Mouse (Mus musculus) limb, embryonic 11.5 days (tissue): ENCODE measurements around the gene Pex5l. TPM values are rescaled to one million over a fixed set of nuclear protein-coding genes. Genes with fewer than 3 reads are reported as not detected.

Experiments
- ATAC-seq: fragments of 200-750 bp; cut with Nextera tagmentation; 2 replicates; pipeline ENCODE4 v1.8.0; 2017; ENCODE audit warnings: low read depth; ENCODE audit not compliant: insufficient number of reproducible peaks, low FRiP score, low TSS enrichment
- DNase-seq: peaks from one replicate; pipeline ENCODE4 v3.0.0-alpha.2; 2015; ENCODE audit warnings: low spot score
- H3K27ac ChIP-seq: fragments of 300-500 bp; sonication (generic); replicated peaks from 2 replicates; pipeline ENCODE4 v1.5.1; 2014; ENCODE audit warnings: low read depth, mild to moderate bottlenecking, low read length
- H3K27me3 ChIP-seq: fragments of 300-500 bp; sonication (generic); 2 replicates; pipeline ENCODE4 v1.6.1; 2014; ENCODE audit warnings: mild to moderate bottlenecking, low read length, mixed read lengths; ENCODE audit not compliant: control insufficient read depth, insufficient read depth
- H3K36me3 ChIP-seq: fragments of 300-500 bp; sonication (generic); 2 replicates; pipeline ENCODE4 v1.6.1; 2014; ENCODE audit warnings: mild to moderate bottlenecking, low read length, moderate library complexity, mixed read lengths; ENCODE audit not compliant: control insufficient read depth, insufficient read depth
- H3K4me1 ChIP-seq: fragments of 300-500 bp; sonication (generic); 2 replicates; pipeline ENCODE4 v1.6.1; 2014; ENCODE audit warnings: low read length, mixed read lengths; ENCODE audit not compliant: control insufficient read depth, insufficient read depth
- H3K4me2 ChIP-seq: fragments of 300-500 bp; sonication (generic); 2 replicates; pipeline ENCODE4 v1.6.1; 2014; ENCODE audit warnings: low read depth, mild to moderate bottlenecking, moderate library complexity; ENCODE audit not compliant: severe bottlenecking
- H3K4me3 ChIP-seq: fragments of 300-500 bp; sonication (generic); 2 replicates; pipeline ENCODE4 v1.5.1; 2014; ENCODE audit warnings: low read depth, low read length
- H3K9ac ChIP-seq: fragments of 300-500 bp; sonication (generic); 2 replicates; pipeline ENCODE4 v1.6.1; 2014; ENCODE audit warnings: mild to moderate bottlenecking, low read length
- H3K9me3 ChIP-seq: fragments of 300-500 bp; sonication (generic); 2 replicates; pipeline ENCODE4 v1.6.1; 2016; ENCODE audit warnings: low read length; ENCODE audit not compliant: control insufficient read depth
- WGBS: fragments of 180-500 bp; shearing (Covaris S2); extraction: QIAGEN DNeasy Blood & Tissue Kit; methylation state at CpG from one replicate; pipeline ENCODE4 v1.1.7; 2014; 5-methylcytosine and 5-hydroxymethylcytosine counted together
- polyA plus RNA-seq: library from polyadenylated mRNA; unstranded; fragments of >200 nt; fragmentation: Nextera tagmentation; extraction: Ambion mirVana; gene quantifications from 2 replicates; pipeline ENCODE4 v1.2.1, GENCODE M21; 2014

Gene Pex5l
- polyA plus RNA-seq, 1 experiment from 2014 or later: 0.13 TPM

GRCm38 (mm10) chr3:33060343-33060937 lies 82.6 kb downstream of the Pex5l start:
- DNase-seq: no peak
- Histone ChIP-seq H3K36me3 (no peaks in the 10 kb centered on the region), H3K9ac (no peak overlapping the region), H3K4me1 (no peaks in the 10 kb centered on the region), H3K27me3 (no peaks in the 10 kb centered on the region), H3K4me3 (no peak overlapping the region), H3K9me3 (no peaks in the 10 kb centered on the region), H3K27ac (no peak overlapping the region), H3K4me2 (no peak overlapping the region)
- 63% methylated on average over 7 of the region's 7 CpGs for WGBS
- ATAC-seq: no peak

GRCm38 (mm10) chr3:33048304-33048703 lies 94.7 kb downstream of the Pex5l start:
- Histone ChIP-seq H3K27me3 (no peaks in the 10 kb centered on the region), H3K4me3 (no peak overlapping the region), H3K4me2 (no peak overlapping the region), H3K4me1 (no peaks in the 10 kb centered on the region), H3K9me3 (no peaks in the 10 kb centered on the region), H3K27ac (no peak overlapping the region), H3K9ac (no peak overlapping the region), H3K36me3 (no peaks in the 10 kb centered on the region)
- WGBS: 73% methylated on average over 5 of the region's 5 CpGs
- ATAC-seq (no peak), DNase-seq (no peak)

GRCm38 (mm10) chr3:33044799-33045106 lies 98.3 kb downstream of the Pex5l start:
- ATAC-seq (no peak), DNase-seq (no peak)
- no peak overlapping the region for H3K4me2 ChIP-seq

DNA sequence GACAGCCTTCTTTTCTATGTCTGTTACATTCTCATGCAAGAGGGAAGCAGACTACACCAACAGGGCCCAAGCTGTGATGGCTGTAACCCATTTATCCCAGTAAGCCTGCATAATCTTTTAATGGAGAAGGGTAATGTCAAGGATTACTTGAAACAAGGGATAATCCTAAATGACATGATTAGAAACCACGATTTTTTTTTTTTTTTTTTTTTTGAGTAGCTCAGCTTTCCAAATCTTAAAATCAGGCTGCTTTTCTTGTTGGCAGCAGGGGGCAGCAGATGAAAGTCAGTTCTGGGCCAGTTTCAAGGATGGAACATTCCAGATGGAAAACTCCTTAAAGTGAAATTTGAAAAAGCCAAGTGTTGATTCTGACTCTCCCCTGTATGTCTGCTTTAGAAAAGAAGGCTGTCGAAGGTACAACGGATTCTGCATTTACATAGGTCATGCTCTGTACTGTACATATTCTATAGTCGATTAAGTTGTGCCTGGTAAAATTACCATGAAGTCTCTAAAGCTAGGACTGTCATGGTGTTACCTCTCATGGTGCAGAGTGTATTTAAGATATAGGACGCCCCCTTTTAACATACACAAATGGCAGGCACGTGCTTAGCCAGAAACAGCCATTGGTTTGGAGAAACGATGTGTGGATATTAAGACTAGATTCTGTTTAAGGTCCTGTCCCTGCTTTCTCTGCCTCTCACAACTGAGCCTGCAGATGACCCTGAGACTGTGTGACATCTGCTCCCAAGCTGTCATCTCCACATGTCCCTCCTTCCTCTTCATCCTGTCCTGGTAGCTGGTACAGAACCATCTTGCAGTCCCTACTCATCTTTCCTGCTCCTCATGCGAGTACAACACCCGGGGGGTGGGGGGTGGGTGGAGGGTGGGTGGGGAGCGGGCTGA lies 98.9 kb downstream of the Pex5l start:
- Histone ChIP-seq H3K4me2 (no peak overlapping the region), H3K4me3 (no peak overlapping the region), H3K27me3 (no peaks in the 10 kb centered on the region), H3K4me1 (no peaks in the 10 kb centered on the region), H3K36me3 (no peaks in the 10 kb centered on the region), H3K9ac (no peak overlapping the region), H3K27ac (no peak overlapping the region), H3K9me3 (no peaks in the 10 kb centered on the region)
- ATAC-seq (no peak), DNase-seq (peak; percentile 26)
- WGBS: 70% methylated on average over 10 of the region's 10 CpGs

More at GRCm38 (mm10) chr3:33044799-33045106, 98.3 kb downstream of the Pex5l start:
- H3K9ac ChIP-seq: no peak overlapping the region
- no peak overlapping the region for H3K4me3 ChIP-seq
- no peak overlapping the region for H3K27ac ChIP-seq
- H3K4me1 ChIP-seq: no peaks in the 10 kb centered on the region
- WGBS: 81% methylated on average over 6 of the region's 6 CpGs
- no peaks in the 10 kb centered on the region for H3K9me3 ChIP-seq
- H3K27me3 ChIP-seq: no peaks in the 10 kb centered on the region
- no peaks in the 10 kb centered on the region for H3K36me3 ChIP-seq

- DNase-seq (no peak), ATAC-seq (no peak)
- Histone ChIP-seq H3K4me1 (no peaks in the 10 kb centered on the region), H3K27ac (no peak overlapping the region), H3K9ac (no peak overlapping the region), H3K4me2 (no peak overlapping the region), H3K36me3 (no peaks in the 10 kb centered on the region), H3K27me3 (no peaks in the 10 kb centered on the region), H3K4me3 (no peak overlapping the region), H3K9me3 (no peaks in the 10 kb centered on the region)
- WGBS: 57% methylated on average over 5 of the region's 5 CpGs
Measured at GRCm38 (mm10) chr3:33024566-33024965, 118.5 kb downstream of the Pex5l start.

DNA sequence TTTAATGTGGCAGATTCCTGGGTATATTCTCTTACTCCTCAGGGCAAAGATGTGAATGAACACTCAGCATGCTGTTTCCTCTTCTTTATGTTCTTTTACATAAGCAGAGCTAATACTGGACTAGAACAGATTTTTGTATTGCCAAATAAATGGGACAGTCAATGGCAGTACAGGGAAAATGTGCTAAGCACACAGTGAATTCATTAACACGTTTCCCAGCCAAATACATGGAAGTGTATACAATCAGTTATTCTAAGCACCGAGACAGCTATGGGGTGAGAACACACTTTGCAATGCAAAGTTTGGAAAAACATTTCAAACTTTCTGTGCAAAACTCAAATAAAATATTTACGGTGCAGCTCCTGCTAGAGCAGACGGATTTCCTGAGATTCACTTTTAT lies 139.1 kb downstream of the Pex5l start:
- Histone ChIP-seq H3K9me3 (no peaks in the 10 kb centered on the region), H3K4me1 (no peaks in the 10 kb centered on the region), H3K4me3 (no peak overlapping the region), H3K9ac (no peak overlapping the region), H3K4me2 (no peak overlapping the region), H3K27ac (no peak overlapping the region), H3K27me3 (no peaks in the 10 kb centered on the region), H3K36me3 (no peaks in the 10 kb centered on the region)
- WGBS: 61% methylated on average over 4 of the region's 4 CpGs
- DNase-seq: no peak
- no peak for ATAC-seq

GRCm38 (mm10) chr3:33001769-33002168 lies 141.3 kb downstream of the Pex5l start:
- H3K36me3 ChIP-seq: no peaks in the 10 kb centered on the region
- no peaks in the 10 kb centered on the region for H3K27me3 ChIP-seq
- WGBS: 82% methylated on average over 3 of the region's 3 CpGs
- H3K4me1 ChIP-seq: no peaks in the 10 kb centered on the region
- no peak overlapping the region for H3K4me3 ChIP-seq
- no peak for ATAC-seq
- H3K27ac ChIP-seq: no peak overlapping the region
- no peak overlapping the region for H3K4me2 ChIP-seq
- no peak for DNase-seq
- no peaks in the 10 kb centered on the region for H3K9me3 ChIP-seq
- H3K9ac ChIP-seq: no peak overlapping the region

DNA sequence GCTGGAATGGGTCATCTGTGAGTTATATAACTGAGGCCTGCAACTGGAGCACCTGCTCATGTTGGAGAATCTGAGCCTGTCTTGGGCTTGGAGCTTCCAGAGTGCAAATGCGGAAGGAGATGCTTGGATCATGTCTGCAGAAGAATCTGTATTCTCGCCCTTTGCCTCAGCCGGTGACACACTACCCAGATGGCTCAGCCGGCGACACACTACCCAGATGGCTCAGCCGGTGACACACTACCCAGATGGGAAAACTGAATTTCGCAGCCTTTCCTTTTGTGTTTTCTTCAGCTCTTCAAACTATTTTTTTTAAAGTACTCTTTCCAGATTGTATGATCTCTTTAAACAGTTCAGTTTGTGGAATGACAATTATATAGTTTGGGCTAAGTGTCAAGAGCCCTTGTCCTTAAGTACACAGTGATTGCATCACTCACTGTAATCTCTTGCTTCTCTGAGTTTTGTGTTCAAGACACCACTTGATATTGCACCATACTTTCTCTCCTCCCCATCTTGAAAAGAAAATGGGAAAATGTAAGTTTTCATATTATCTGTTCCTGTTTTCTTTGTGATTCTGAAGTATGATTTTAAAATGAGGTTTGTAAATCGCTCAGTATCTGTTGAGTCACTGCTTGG lies 142.5 kb downstream of the Pex5l start:
- no peaks in the 10 kb centered on the region for H3K9me3 ChIP-seq
- WGBS: 94% methylated on average over 8 of the region's 8 CpGs
- H3K27ac ChIP-seq: no peak overlapping the region
- H3K9ac ChIP-seq: no peak overlapping the region
- no peaks in the 10 kb centered on the region for H3K27me3 ChIP-seq
- H3K36me3 ChIP-seq: no peaks in the 10 kb centered on the region
- no peak for ATAC-seq
- DNase-seq: no peak
- H3K4me2 ChIP-seq: no peak overlapping the region
- H3K4me1 ChIP-seq: no peaks in the 10 kb centered on the region
- no peak overlapping the region for H3K4me3 ChIP-seq
